7 mouse cellular contexts compared by ENCODE assay signal in the genomic region with DNA sequence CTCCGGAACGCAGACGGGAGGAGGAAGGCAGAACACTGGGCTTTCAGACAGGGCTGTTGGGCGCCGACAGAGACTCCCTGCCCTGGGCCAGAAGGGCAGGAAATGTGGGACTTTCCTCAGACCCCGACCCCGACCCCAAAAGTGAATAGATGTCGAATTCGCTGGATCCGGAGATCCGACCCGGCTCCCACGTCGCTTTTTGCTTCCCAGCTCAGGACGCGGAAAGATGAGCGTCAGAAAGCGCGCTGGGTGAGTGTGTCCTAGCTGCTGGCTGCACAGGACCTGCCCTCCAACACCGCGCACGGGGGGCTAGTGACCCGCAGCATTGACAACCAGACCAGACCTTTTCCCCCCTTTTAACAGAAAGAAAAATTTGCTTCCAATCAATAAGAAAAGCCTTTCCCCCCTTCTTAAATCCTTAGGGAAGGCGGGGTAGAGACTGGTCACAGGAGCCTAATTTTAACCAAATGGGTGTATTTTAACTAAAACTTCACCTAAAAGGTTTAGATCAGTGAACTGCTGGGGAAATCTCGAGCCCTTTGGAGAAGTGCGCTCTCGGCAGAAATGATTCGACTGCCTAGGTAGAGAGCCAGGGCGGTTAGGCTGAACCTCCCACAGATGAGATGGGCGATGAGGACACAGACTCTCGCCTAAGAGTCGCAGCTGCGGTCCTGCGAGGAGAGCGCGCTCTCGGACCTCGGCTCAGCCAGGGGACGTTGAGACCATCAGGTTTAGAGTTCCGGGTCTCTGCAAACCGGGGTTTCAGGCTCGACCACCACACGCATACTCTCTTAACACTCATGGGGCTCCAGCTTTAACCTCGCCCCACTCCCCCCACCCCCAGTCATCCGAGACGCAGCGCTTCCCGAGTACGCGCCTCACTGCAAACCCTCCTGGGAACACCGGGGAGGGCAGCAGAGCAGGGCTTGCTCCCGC. TPM values are rescaled to one million over a fixed set of nuclear protein-coding genes. Genes with fewer than 3 reads are reported as not detected.
A peak's percentile ranks its signal among the peaks of the same experiment; 100 is the strongest.
DNase-seq lines count a peak whose midpoint lies in the region; ATAC-seq and TF ChIP-seq lines count a peak whose summit lies in the region.

No protein-coding gene starts in this region.

- H3K27me3 ChIP-seq in testis, adult 2 months (ENCODE audit: control insufficient read depth, insufficient read depth, low read length) = no peaks in the 10 kb centered on the region; the same call in 1 of the 2 replicates
- peaks cover 45% of the 10 kb centered on the region for H3K27me3 ChIP-seq in forebrain, embryonic 16.5 days (replicated peaks; ENCODE audit: control insufficient read depth, insufficient read depth, low read length)
- peaks cover 99% of the 10 kb centered on the region for H3K27me3 ChIP-seq in liver, embryonic 13.5 days

- peak overlapping the region; percentile 3; the same call in 1 of the 2 replicates for H3K9ac ChIP-seq in forebrain, embryonic 16.5 days (replicated peaks; ENCODE audit: low read depth, low read length)
- H3K9ac ChIP-seq in liver, embryonic 13.5 days = no peak overlapping the region

- no peak for DNase-seq in testis, postnatal 14 days (ENCODE audit: low spot score)
- DNase-seq in liver, embryonic 13.5 days = no peak
- no peak for DNase-seq in right cerebral cortex, postnatal 25 days
- DNase-seq in layer of hippocampus, postnatal 14 days (ENCODE audit: low spot score in 2 of 2) = no peak
- DNase-seq in adrenal gland, postnatal 4 days (ENCODE audit: low spot score in 2 of 2) = no peak

- H3K27ac ChIP-seq in testis, adult 2 months (ENCODE audit: control insufficient read depth, insufficient read depth, low read depth, low read length) = no peak overlapping the region
- H3K27ac ChIP-seq in forebrain, embryonic 16.5 days (ENCODE audit: low read length) = no peak overlapping the region
- H3K27ac ChIP-seq in liver, embryonic 13.5 days = no peak overlapping the region

- 0 out of 2 replicates have a peak, but pooled peaks cover 2% of the 10 kb centered on the region for H3K9me3 ChIP-seq in forebrain, embryonic 16.5 days (ENCODE audit: control insufficient read depth, low read length)
- no peaks in the 10 kb centered on the region for H3K9me3 ChIP-seq in liver, embryonic 13.5 days (replicated peaks)

- peaks cover 8% of the 10 kb centered on the region for H3K4me1 ChIP-seq in testis, adult 2 months (ENCODE audit: control insufficient read depth, insufficient read depth, low read length)
- H3K4me1 ChIP-seq in forebrain, embryonic 16.5 days (replicated peaks; ENCODE audit: control insufficient read depth, insufficient read depth, low read length) = peaks cover 41% of the 10 kb centered on the region
- H3K4me1 ChIP-seq in liver, embryonic 13.5 days (replicated peaks) = peaks cover 16% of the 10 kb centered on the region

- whole genome bisulfite sequencing in forebrain, embryonic 16.5 days = under 1% methylated on average over 52 of the region's 52 CpGs
- WGBS in liver, embryonic 13.5 days (ENCODE audit: insufficient replicate concordance) = 2% methylated on average over 52 of the region's 52 CpGs

- H3K4me3 ChIP-seq in testis, adult 2 months (ENCODE audit: control insufficient read depth, low read depth, low read length) = peak overlapping the region; percentile 3; the same call in 1 of the 2 replicates
- H3K4me3 ChIP-seq in forebrain, embryonic 16.5 days (replicated peaks; ENCODE audit: low read length) = peak overlapping the region; percentile 57
- H3K4me3 ChIP-seq in liver, embryonic 13.5 days (replicated peaks) = peak overlapping the region; percentile 14; the same call in 1 of the 2 replicates

- ATAC-seq in forebrain, embryonic 16.5 days = no peak
- ATAC-seq in liver, embryonic 13.5 days (ENCODE audit: low read depth) = no peak

- no peaks in the 10 kb centered on the region for H3K36me3 ChIP-seq in testis, adult 2 months (ENCODE audit: control insufficient read depth, insufficient read depth, low read length)
- no peaks in the 10 kb centered on the region for H3K36me3 ChIP-seq in forebrain, embryonic 16.5 days (ENCODE audit: control insufficient read depth, insufficient read depth)
- H3K36me3 ChIP-seq in liver, embryonic 13.5 days = no peaks in the 10 kb centered on the region

- no peak for TF ChIP-seq POLR2A in testis, adult 2 months (IDR thresholded peaks at IDR 0.05; ENCODE audit: control insufficient read depth, low read depth, low read length)

- peak overlapping the region; percentile 47 for H3K4me2 ChIP-seq in forebrain, embryonic 16.5 days (ENCODE audit: low read length)
- peak overlapping the region; percentile 71 for H3K4me2 ChIP-seq in liver, embryonic 13.5 days

- no peak for TF ChIP-seq CTCF in testis, adult 2 months (IDR thresholded peaks at IDR 0.05; ENCODE audit: control insufficient read depth, insufficient read depth, insufficient replicate concordance, low read depth, low read length)

RNA-seq across cellular contexts. Expression of a gene that starts 1.8 kb away (rescaled TPM):
- 2.6 and 3.5 TPM in 2 replicates for polyA plus RNA-seq in testis, adult 2 months (2012; rRNA removed)
- 14.9 and 16.4 TPM in 2 replicates for polyA plus RNA-seq in forebrain, embryonic 16.5 days (2015; fragmentation: Nextera tagmentation; extraction: Ambion mirVana)
- 2.4 and 3.3 TPM in 2 replicates for polyA plus RNA-seq in liver, embryonic 13.5 days (2015; fragmentation: Nextera tagmentation; extraction: Ambion mirVana)
- total RNA-seq in layer of hippocampus, postnatal 14 days (2021) = 10 to 100 TPM; 11.5 to 12.4 TPM
- total RNA-seq in adrenal gland, postnatal 4 days (2021) = 10 to 100 TPM; 17.5 to 24.6 TPM

RNA-seq across cellular contexts. Expression of a gene that starts 34.7 kb away (rescaled TPM):
- polyA plus RNA-seq in testis, adult 2 months (2012; rRNA removed) = 0.31 and 0.77 TPM in 2 replicates
- not detected in 2 replicates for polyA plus RNA-seq in forebrain, embryonic 16.5 days (2015; fragmentation: Nextera tagmentation; extraction: Ambion mirVana)
- 7.2 and 9.0 TPM in 2 replicates for polyA plus RNA-seq in liver, embryonic 13.5 days (2015; fragmentation: Nextera tagmentation; extraction: Ambion mirVana)
- total RNA-seq in layer of hippocampus, postnatal 14 days (2021) = not detected
- under 1 TPM; 0.90 TPM for total RNA-seq in adrenal gland, postnatal 4 days (2021)

Comparison
In these comparisons a context has a peak if more than half of its experiments do, and no peak if none do; other contexts are left out.
1. H3K4me3 ChIP-seq: peak in every context shown above with its lines; median percentile 57 in forebrain, embryonic 16.5 days; 14 in liver, embryonic 13.5 days; 3 in testis, adult 2 months.